Mouse (Mus musculus) hindbrain, postnatal 0 days (tissue): Measurements from ENCODE around the gene Errfi1. TPM values are rescaled to one million over a fixed set of nuclear protein-coding genes. Genes with fewer than 3 reads are reported as not detected.

Experiments
- ATAC-seq: fragments of 200-750 bp; cut with Nextera tagmentation; 2 replicates; pipeline ENCODE4 v1.8.0; 2017; ENCODE audit warnings: mild to moderate bottlenecking, moderate TSS enrichment, moderate library complexity
- DNase-seq: peaks from one replicate; pipeline ENCODE4 v3.0.0-alpha.2; 2015; ENCODE audit warnings: low spot score
- H3K27ac ChIP-seq: fragments of 300-500 bp; sonication (generic); 2 replicates; pipeline ENCODE4 v1.5.1; 2014; ENCODE audit warnings: mild to moderate bottlenecking
- H3K27me3 ChIP-seq: fragments of 300-500 bp; sonication (generic); 2 replicates; pipeline ENCODE4 v1.6.1; 2014; ENCODE audit warnings: low read length, mixed read lengths; ENCODE audit not compliant: insufficient read depth
- H3K36me3 ChIP-seq: fragments of 300-500 bp; sonication (generic); 2 replicates; pipeline ENCODE4 v1.6.1; 2014; ENCODE audit warnings: low read length, mixed read lengths; ENCODE audit not compliant: insufficient read depth
- H3K4me1 ChIP-seq: fragments of 300-500 bp; sonication (generic); 2 replicates; pipeline ENCODE4 v1.6.1; 2014; ENCODE audit warnings: antibody characterized with exemption, low read length, mixed read lengths; ENCODE audit not compliant: insufficient read depth
- H3K4me2 ChIP-seq: fragments of 300-500 bp; sonication (generic); 2 replicates; pipeline ENCODE4 v1.6.1; 2014; ENCODE audit warnings: low read depth, mild to moderate bottlenecking, low read length, moderate library complexity, mixed read lengths
- H3K4me3 ChIP-seq: fragments of 300-500 bp; sonication (generic); 2 replicates; pipeline ENCODE4 v1.5.1; 2014; ENCODE audit warnings: low read length
- H3K9ac ChIP-seq: fragments of 300-500 bp; sonication (generic); replicated peaks from 2 replicates; pipeline ENCODE4 v1.6.1; 2014; ENCODE audit warnings: mild to moderate bottlenecking, low read length, moderate library complexity, mixed read lengths
- H3K9me3 ChIP-seq: fragments of 300-500 bp; sonication (generic); 2 replicates; pipeline ENCODE4 v1.6.1; 2016; ENCODE audit warnings: low read length, mixed read lengths
- CTCF ChIP-seq: IDR thresholded peaks from 2 replicates; pipeline ENCODE4 v1.5.1; 2016; ENCODE audit warnings: antibody characterized with exemption, control low read depth, low read depth
- WGBS: fragments of 180-500 bp; shearing (Covaris S2); extraction: QIAGEN DNeasy Blood & Tissue Kit; methylation state at CpG from one replicate; pipeline ENCODE4 v1.1.7; 2014; 5-methylcytosine and 5-hydroxymethylcytosine counted together
- polyA plus RNA-seq: library from polyadenylated mRNA; unstranded; fragments of >200 nt; fragmentation: Nextera tagmentation; extraction: Ambion mirVana; gene quantifications from 2 replicates; pipeline ENCODE4 v1.2.1, GENCODE M21; 2015
- total RNA-seq: library from RNA; depleted of rRNA; stranded (reverse); fragments of >200 nt; gene quantifications from 2 replicates; pipeline ENCODE4 v1.2.3, GENCODE M21; 2014; rRNA removed

Gene Errfi1
- total and polyA plus RNA-seq, 2 experiments from 2014 or later: 23.2 to 32.4 TPM

GRCm38 (mm10) chr4:150910164-150910951 lies 56.6 kb downstream of the Errfi1 start:
- no peak overlapping the region for H3K9ac ChIP-seq

GRCm38 (mm10) chr4:150913743-150914142 lies 60.0 kb downstream of the Errfi1 start:
- Histone ChIP-seq H3K4me2 (peak overlapping the region; percentile 63), H3K9ac (peak overlapping the region; percentile 66), H3K27ac (peak overlapping the region; percentile 84), H3K36me3 (no peaks in the 10 kb centered on the region), H3K27me3 (no peaks in the 10 kb centered on the region), H3K4me3 (peak overlapping the region; percentile 76), H3K9me3 (no peaks in the 10 kb centered on the region), H3K4me1 (peaks cover 12% of the 10 kb centered on the region; the same call in 1 of the 2 replicates)
- 15% methylated on average over 12 of the region's 12 CpGs for WGBS
- DNase-seq (peak; percentile 20), ATAC-seq (no peak)
- no peak for TF ChIP-seq CTCF

More at GRCm38 (mm10) chr4:150910164-150910951, 56.6 kb downstream of the Errfi1 start:
- Histone ChIP-seq H3K36me3 (0 out of 2 replicates have a peak, but pooled peaks cover under 1% of the 10 kb centered on the region), H3K4me1 (peaks cover 9% of the 10 kb centered on the region; the same call in 1 of the 2 replicates), H3K27me3 (no peaks in the 10 kb centered on the region), H3K27ac (peak overlapping the region; percentile 83), H3K4me2 (peak overlapping the region; percentile 71), H3K4me3 (peak overlapping the region; percentile 85; the same call in 1 of the 2 replicates), H3K9me3 (no peaks in the 10 kb centered on the region)
- WGBS: 83% methylated on average over 19 of the region's 19 CpGs
- DNase-seq (no peak), ATAC-seq (0 out of 2 replicates have a peak, but pooled peaks have one; percentile 0)
- no peak for TF ChIP-seq CTCF

- Histone ChIP-seq H3K9ac (peak within 1 kb of the TSS; percentile 66), H3K4me3 (peak within 1 kb of the TSS; percentile 76), H3K27ac (peak within 1 kb of the TSS; percentile 84), H3K36me3 (no peaks in the 10 kb centered on the region), H3K9me3 (no peaks in the 10 kb centered on the region), H3K27me3 (no peaks in the 10 kb centered on the region), H3K4me1 (0 out of 2 replicates have a peak, but pooled peaks cover 8% of the 10 kb centered on the region), H3K4me2 (peak within 1 kb of the TSS; percentile 63)
- DNase-seq (peak; percentile 99), ATAC-seq (peak; percentile 84)
- peak; percentile 86 for TF ChIP-seq CTCF
- WGBS: 0% methylated on average over 48 of the region's 48 CpGs
Observed at GRCm38 (mm10) chr4:150914290-150914733, 60.6 kb downstream of the Errfi1 start, which contains the start of the genes Park7 and Tnfrsf9. Gene Park7 (minus strand): TSS chr4:150914437. Gene Tnfrsf9 (plus strand): TSS chr4:150914562.

- WGBS: 42% methylated on average over 10 of the region's 10 CpGs
- DNase-seq: peak; percentile 26
Observed at GRCm38 (mm10) chr4:150915181-150915906, 61.6 kb downstream of the Errfi1 start.

GRCm38 (mm10) chr4:150917336-150918027 lies 63.8 kb downstream of the Errfi1 start:
- DNase-seq: no peak

More at GRCm38 (mm10) chr4:150915181-150915906, 61.6 kb downstream of the Errfi1 start:
- Histone ChIP-seq H3K4me3 (peak overlapping the region; percentile 76), H3K4me1 (0 out of 2 replicates have a peak, but pooled peaks cover 8% of the 10 kb centered on the region), H3K36me3 (no peaks in the 10 kb centered on the region), H3K9ac (peak overlapping the region; percentile 66), H3K27ac (peak overlapping the region; percentile 84), H3K4me2 (peak overlapping the region; percentile 63), H3K27me3 (no peaks in the 10 kb centered on the region), H3K9me3 (no peaks in the 10 kb centered on the region)
- peak; percentile 27; the same call in 1 of the 2 replicates for ATAC-seq
- TF ChIP-seq CTCF: no peak

More at GRCm38 (mm10) chr4:150917336-150918027, 63.8 kb downstream of the Errfi1 start:
- no peaks in the 10 kb centered on the region for H3K9me3 ChIP-seq
- no peak overlapping the region for H3K27ac ChIP-seq
- 69% methylated on average over 8 of the region's 8 CpGs for WGBS
- no peaks in the 10 kb centered on the region for H3K36me3 ChIP-seq
- TF ChIP-seq CTCF: no peak
- H3K4me2 ChIP-seq: no peak overlapping the region
- no peak overlapping the region for H3K9ac ChIP-seq
- 0 out of 2 replicates have a peak, but pooled peaks cover 8% of the 10 kb centered on the region for H3K4me1 ChIP-seq
- no peak overlapping the region for H3K4me3 ChIP-seq
- ATAC-seq: no peak
- H3K27me3 ChIP-seq: no peaks in the 10 kb centered on the region

Other genes starting within 250 kb of the Errfi1 start
- 49.6 and 51.3 TPM in 2 replicates for gene Slc45a1, start 201.7 kb upstream of the Errfi1 start, total RNA-seq
- gene Slc45a1, start 201.7 kb upstream of the Errfi1 start, polyA plus RNA-seq: 41.7 and 47.5 TPM in 2 replicates
- 126 and 135 TPM in 2 replicates for gene Park7, start 60.5 kb downstream of the Errfi1 start, total RNA-seq
- 449 and 470 TPM in 2 replicates for gene Park7, start 60.5 kb downstream of the Errfi1 start, polyA plus RNA-seq
- 0.52 and 2.4 TPM in 2 replicates for gene Tnfrsf9, start 60.6 kb downstream of the Errfi1 start, total RNA-seq
- gene Tnfrsf9, start 60.6 kb downstream of the Errfi1 start, polyA plus RNA-seq: 0.09 and 0.34 TPM in 2 replicates
- gene Uts2, start 143.2 kb downstream of the Errfi1 start, total RNA-seq: not detected in 2 replicates
- 0.74 and 0.79 TPM in 2 replicates for gene Uts2, start 143.2 kb downstream of the Errfi1 start, polyA plus RNA-seq
- gene Per3, start 190.7 kb downstream of the Errfi1 start, total RNA-seq: 4.0 and 11.4 TPM in 2 replicates
- 4.7 and 5.0 TPM in 2 replicates for gene Per3, start 190.7 kb downstream of the Errfi1 start, polyA plus RNA-seq
- gene Vamp3, start 204.0 kb downstream of the Errfi1 start, total RNA-seq: 34.2 and 35.2 TPM in 2 replicates
- 56.3 and 57.0 TPM in 2 replicates for gene Vamp3, start 204.0 kb downstream of the Errfi1 start, polyA plus RNA-seq
- gene Gm13090, start 235.7 kb downstream of the Errfi1 start, total RNA-seq: not detected in 2 replicates
- gene Gm13090, start 235.7 kb downstream of the Errfi1 start, polyA plus RNA-seq: not detected in 2 replicates